Mouse (Mus musculus): ENCODE results near the gene Lmf1. TPM values are rescaled to one million over a fixed set of nuclear protein-coding genes. Genes with fewer than 3 reads are reported as not detected.

Lmf1 gene
- polyA plus RNA-seq, 1 experiment, result 0.91 TPM

DNA sequence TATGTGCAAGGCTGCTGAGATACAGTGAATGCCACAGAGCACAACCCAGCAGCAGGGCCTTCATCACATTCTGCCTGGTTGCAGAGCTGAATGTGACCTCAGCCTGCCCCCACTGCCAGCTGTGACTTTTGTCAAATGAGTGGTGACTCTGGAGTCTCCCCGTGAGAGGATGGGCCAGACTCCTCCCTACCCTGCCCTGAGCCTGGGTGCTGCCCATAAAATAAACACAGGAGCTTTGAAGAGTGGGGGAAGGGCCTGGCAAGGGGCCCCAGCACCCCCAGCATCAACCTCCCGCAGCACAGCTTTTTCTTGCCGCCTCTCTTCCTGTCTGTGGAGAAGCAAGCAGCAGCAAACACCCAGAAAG is 77.9 kb downstream of the Lmf1 start:
- Histone ChIP-seq H3K27me3 (ENCODE audit: control insufficient read depth) (no peaks in the 10 kb centered on the region), H3K4me1 (ENCODE audit: control insufficient read depth) (no peaks in the 10 kb centered on the region), H3K9me3 (ENCODE audit: control insufficient read depth, low read length) (no peaks in the 10 kb centered on the region), H3K36me3 (ENCODE audit: control insufficient read depth) (peaks cover 4% of the 10 kb centered on the region), H3K4me3 (replicated peaks) (no peak overlapping the region)
- TF ChIP-seq GATA1 (IDR thresholded peaks at IDR 0.05; ENCODE audit: low read length) (no peak), TAL1 (IDR thresholded peaks at IDR 0.05; ENCODE audit: low read length) (no peak)

DNA sequence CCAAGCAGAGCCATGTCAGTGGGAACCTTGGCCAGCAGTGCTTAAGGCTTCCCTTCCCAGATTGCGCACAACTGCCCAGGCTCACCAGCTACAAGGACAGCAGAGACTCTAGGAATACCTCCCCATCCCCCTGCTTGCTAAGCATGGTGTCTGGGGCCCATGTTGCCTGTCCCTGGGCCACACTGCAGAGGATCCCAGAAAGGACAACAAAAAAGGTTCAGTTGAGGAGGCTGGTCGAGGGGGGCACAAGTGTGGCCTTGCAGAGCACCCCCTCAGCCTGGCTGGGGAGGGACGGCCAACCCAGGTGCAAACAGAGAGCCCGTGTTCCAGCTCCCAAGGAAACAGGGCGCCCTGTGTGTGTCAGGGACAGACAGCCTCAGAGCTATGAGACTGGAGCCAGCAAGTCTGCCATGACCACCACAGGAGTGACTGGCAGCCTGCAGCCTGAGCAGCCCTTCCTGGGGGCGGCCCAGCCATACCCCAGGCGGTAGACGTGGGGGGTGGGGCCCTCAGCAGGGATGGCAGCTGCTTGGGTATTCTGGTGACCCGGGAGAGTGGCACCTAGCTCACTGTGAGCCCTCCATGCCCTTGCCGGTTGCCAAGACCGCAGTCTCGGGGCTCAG is 84.4 kb downstream of the Lmf1 start:
- TF ChIP-seq TAL1 (IDR thresholded peaks at IDR 0.05; ENCODE audit: low read length), result no peak
- no peak for TF ChIP-seq GATA1 (IDR thresholded peaks at IDR 0.05; ENCODE audit: low read length)
- no peak overlapping the region for H3K4me3 ChIP-seq (replicated peaks)
- H3K9me3 ChIP-seq (ENCODE audit: control insufficient read depth, low read length), result no peaks in the 10 kb centered on the region
- no peaks in the 10 kb centered on the region for H3K4me1 ChIP-seq (ENCODE audit: control insufficient read depth)
- H3K36me3 ChIP-seq (ENCODE audit: control insufficient read depth), result no peaks in the 10 kb centered on the region
- no peaks in the 10 kb centered on the region for H3K27me3 ChIP-seq (ENCODE audit: control insufficient read depth)

DNA sequence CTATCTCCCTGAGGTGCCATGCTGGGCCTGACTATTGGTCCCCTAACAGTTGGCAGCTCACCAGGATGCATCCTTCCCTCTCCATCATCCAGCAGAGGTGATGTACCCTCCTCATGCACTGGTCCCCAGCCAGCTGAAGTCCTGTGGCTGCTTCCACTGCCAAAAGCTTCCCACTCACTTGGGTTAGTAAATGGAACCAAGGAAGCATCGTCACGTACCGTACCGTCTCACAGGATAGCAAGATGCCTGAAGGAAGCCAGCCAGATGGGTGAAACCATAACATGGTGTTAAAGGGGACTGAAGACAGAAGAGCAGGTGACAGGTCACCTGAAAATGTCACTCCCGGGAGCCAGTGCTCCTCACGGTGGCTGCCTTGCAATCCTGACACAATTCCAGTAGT is 86.6 kb downstream of the Lmf1 start:
- Histone ChIP-seq H3K9me3 (ENCODE audit: control insufficient read depth, low read length) (no peaks in the 10 kb centered on the region), H3K36me3 (ENCODE audit: control insufficient read depth) (no peaks in the 10 kb centered on the region), H3K27me3 (ENCODE audit: control insufficient read depth) (no peaks in the 10 kb centered on the region), H3K4me1 (ENCODE audit: control insufficient read depth) (no peaks in the 10 kb centered on the region), H3K4me3 (replicated peaks) (no peak overlapping the region)
- TF ChIP-seq TAL1 (IDR thresholded peaks at IDR 0.05; ENCODE audit: low read length), result no peak
- TF ChIP-seq GATA1 (IDR thresholded peaks at IDR 0.05; ENCODE audit: low read length), result no peak

DNA sequence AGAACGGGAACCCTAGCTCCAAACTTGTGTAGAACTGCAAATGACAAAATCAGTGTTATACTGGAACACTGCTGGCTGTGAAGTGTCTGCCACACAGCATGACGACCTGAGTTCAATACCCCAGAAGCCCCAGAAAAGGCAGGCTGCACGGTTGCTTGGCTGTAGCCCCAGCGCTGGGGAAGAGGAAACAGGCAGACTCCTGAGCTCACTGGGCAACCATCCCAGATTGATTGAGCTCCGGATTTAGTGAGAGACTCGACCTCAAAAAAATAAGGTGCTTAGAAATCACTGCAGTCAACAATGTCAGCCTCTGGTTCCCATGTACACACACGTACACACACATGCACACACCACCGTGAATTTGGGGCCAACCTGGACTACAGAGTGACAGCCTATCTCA is 87.0 kb downstream of the Lmf1 start:
- Histone ChIP-seq H3K4me1 (ENCODE audit: control insufficient read depth) (no peaks in the 10 kb centered on the region), H3K36me3 (ENCODE audit: control insufficient read depth) (no peaks in the 10 kb centered on the region), H3K4me3 (replicated peaks) (no peak overlapping the region), H3K27me3 (ENCODE audit: control insufficient read depth) (no peaks in the 10 kb centered on the region), H3K9me3 (ENCODE audit: control insufficient read depth, low read length) (no peaks in the 10 kb centered on the region)
- TF ChIP-seq TAL1 (IDR thresholded peaks at IDR 0.05; ENCODE audit: low read length) (no peak), GATA1 (IDR thresholded peaks at IDR 0.05; ENCODE audit: low read length) (no peak)

DNA sequence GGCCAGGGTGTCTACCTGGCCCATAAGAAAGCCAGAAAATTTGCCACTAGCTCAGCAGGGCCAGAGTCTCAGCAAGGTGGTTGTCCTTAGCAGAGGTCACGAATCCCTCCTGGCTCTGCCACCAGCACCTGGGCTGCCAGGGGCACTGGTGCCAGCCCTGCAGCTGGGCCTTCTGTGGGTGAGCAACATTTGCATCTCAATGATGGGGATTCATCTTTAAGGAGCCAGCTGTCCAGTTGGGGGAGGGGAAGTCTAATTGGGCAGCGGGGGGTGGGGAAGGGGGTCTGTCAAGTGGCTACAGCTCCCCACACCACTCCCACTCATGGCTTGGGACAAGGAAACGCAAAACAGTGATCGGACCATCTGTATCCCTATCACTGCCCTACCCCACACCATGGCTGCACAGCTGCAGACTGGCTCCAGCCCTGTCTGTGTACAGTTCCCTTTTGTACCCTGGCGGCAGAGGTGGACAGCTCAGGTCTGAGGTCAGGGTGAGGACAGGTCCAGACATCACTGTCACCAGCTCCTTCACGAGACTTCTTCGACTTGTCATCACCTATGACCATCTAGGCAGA is 89.7 kb downstream of the Lmf1 start:
- Histone ChIP-seq H3K4me1 (ENCODE audit: control insufficient read depth) (no peaks in the 10 kb centered on the region), H3K27me3 (ENCODE audit: control insufficient read depth) (no peaks in the 10 kb centered on the region), H3K9me3 (ENCODE audit: control insufficient read depth, low read length) (no peaks in the 10 kb centered on the region), H3K4me3 (replicated peaks) (no peak overlapping the region), H3K36me3 (ENCODE audit: control insufficient read depth) (no peaks in the 10 kb centered on the region)
- TF ChIP-seq GATA1 (IDR thresholded peaks at IDR 0.05; ENCODE audit: low read length) (no peak), TAL1 (IDR thresholded peaks at IDR 0.05; ENCODE audit: low read length) (no peak)

DNA sequence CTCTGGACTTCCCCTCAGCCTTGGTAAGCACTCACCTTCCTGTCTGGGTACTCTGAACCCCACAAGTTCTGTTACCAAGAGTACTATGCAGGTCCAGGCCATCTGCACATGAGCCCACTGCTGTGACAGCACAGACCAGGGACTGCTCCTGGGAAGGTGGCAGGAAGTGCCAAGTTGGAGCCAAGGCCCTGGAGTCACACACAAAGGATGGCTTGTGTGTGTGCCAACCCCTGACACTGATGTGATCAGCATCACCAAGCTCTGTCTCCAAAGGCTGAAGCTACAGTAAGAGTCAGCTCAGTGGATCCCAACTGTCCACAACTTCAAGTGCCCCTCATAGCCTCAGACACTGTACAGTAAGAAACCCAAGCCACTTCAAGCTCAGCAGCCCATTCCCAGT is 94.1 kb downstream of the Lmf1 start:
- no peak overlapping the region for H3K4me3 ChIP-seq (replicated peaks)
- H3K27me3 ChIP-seq (ENCODE audit: control insufficient read depth), result no peaks in the 10 kb centered on the region
- no peak for TF ChIP-seq GATA1 (IDR thresholded peaks at IDR 0.05; ENCODE audit: low read length)
- no peak for TF ChIP-seq TAL1 (IDR thresholded peaks at IDR 0.05; ENCODE audit: low read length)
- H3K36me3 ChIP-seq (ENCODE audit: control insufficient read depth), result no peaks in the 10 kb centered on the region
- no peaks in the 10 kb centered on the region for H3K4me1 ChIP-seq (ENCODE audit: control insufficient read depth)
- peaks cover 2% of the 10 kb centered on the region; the same call in 1 of the 2 replicates for H3K9me3 ChIP-seq (ENCODE audit: control insufficient read depth, low read length)

DNA sequence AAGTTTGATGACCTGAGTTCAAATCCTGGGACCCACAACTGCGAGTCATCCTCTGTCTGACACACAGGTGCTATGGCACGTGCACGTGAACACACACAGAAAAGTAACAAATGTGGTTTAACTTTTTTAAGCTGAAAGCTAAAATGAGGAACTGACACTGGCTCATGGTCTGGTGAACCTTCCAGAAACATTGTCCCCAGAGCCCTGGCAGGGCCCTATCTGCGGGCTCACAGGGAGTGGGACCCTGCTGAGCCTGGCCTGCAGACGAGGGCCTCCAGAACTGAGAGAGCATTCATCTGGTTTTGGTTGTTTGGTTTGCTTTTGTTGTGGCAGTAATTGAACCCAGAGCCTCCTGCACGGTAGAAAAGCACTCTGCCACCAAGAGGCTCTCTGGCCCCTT is 99.1 kb downstream of the Lmf1 start:
- no peak for TF ChIP-seq TAL1 (IDR thresholded peaks at IDR 0.05; ENCODE audit: low read length)
- no peak for TF ChIP-seq GATA1 (IDR thresholded peaks at IDR 0.05; ENCODE audit: low read length)
- Histone ChIP-seq H3K9me3 (ENCODE audit: control insufficient read depth, low read length) (peaks cover 2% of the 10 kb centered on the region; the same call in 1 of the 2 replicates), H3K27me3 (ENCODE audit: control insufficient read depth) (no peaks in the 10 kb centered on the region), H3K4me1 (ENCODE audit: control insufficient read depth) (no peaks in the 10 kb centered on the region), H3K36me3 (ENCODE audit: control insufficient read depth) (no peaks in the 10 kb centered on the region), H3K4me3 (replicated peaks) (no peak overlapping the region)

DNA sequence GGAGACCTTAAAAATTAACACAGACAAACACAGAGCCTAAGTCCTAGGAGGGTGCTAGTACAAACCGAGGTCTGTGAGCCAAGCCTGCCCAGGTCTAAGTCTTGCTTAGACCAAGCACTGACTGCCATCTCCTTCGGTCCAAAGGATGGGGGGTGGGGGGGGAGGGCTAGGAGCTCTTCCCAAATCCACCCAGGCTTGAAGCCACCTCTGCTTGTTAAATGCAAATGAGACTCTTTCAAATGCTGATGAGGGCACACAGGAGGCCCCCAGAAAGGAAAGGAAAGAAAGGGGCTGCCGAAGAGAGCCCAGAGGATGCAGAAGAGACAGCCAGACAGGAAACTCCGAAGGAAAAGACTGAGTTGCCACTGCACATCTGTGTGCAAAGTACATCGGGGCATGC is 100.9 kb downstream of the Lmf1 start:
- Histone ChIP-seq H3K4me3 (replicated peaks) (no peak overlapping the region), H3K27me3 (ENCODE audit: control insufficient read depth) (no peaks in the 10 kb centered on the region), H3K9me3 (ENCODE audit: control insufficient read depth, low read length) (peaks cover 2% of the 10 kb centered on the region; the same call in 1 of the 2 replicates), H3K4me1 (ENCODE audit: control insufficient read depth) (no peaks in the 10 kb centered on the region), H3K36me3 (ENCODE audit: control insufficient read depth) (no peaks in the 10 kb centered on the region)
- no peak for TF ChIP-seq TAL1 (IDR thresholded peaks at IDR 0.05; ENCODE audit: low read length)
- TF ChIP-seq GATA1 (IDR thresholded peaks at IDR 0.05; ENCODE audit: low read length), result no peak

DNA sequence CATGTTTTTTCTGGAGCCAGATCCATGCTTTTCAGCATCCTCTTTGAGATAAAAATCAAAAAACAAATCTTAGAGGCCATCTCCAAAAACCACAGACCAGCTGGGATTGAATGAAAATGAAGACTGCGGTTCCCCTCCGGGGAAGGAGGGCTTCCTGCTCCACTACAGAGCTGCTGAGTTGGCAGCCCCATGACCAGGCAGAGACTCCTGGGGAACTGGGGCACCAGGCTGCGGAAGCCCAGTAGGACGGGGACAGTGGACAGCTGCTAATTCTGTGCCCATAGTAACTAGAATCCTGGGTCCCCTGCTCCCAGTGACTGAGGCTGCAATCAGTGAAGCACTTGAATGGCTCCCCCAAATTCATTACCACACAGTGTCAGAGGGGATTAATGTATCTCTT is 102.8 kb downstream of the Lmf1 start:
- no peaks in the 10 kb centered on the region for H3K36me3 ChIP-seq (ENCODE audit: control insufficient read depth)
- H3K4me3 ChIP-seq (replicated peaks), result no peak overlapping the region
- H3K9me3 ChIP-seq (ENCODE audit: control insufficient read depth, low read length), result no peaks in the 10 kb centered on the region
- no peaks in the 10 kb centered on the region for H3K4me1 ChIP-seq (ENCODE audit: control insufficient read depth)
- TF ChIP-seq TAL1 (IDR thresholded peaks at IDR 0.05; ENCODE audit: low read length) (no peak), GATA1 (IDR thresholded peaks at IDR 0.05; ENCODE audit: low read length) (no peak)
- peaks cover 3% of the 10 kb centered on the region for H3K27me3 ChIP-seq (ENCODE audit: control insufficient read depth)

DNA sequence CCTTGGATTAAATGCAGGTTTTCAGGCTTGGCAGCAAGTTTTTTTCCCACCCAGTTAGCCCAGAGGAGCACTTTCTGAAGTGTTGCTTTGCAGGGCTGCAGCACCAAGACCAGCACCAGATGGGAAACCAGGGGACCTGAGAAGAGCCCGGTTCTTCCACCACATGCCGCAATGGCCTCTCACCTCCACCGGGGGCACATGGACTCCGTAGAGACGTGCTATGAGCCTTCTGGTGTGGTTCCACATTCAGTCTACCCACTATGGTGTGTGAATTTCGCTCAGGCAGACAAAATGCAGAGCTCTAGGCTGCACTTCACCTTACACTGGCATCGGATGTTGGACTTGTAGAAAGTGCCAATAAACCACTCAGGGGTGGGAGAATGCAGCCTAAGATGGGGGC is 107.4 kb downstream of the Lmf1 start:
- no peak overlapping the region for H3K4me3 ChIP-seq (replicated peaks)
- TF ChIP-seq GATA1 (IDR thresholded peaks at IDR 0.05; ENCODE audit: low read length), result no peak
- TF ChIP-seq TAL1 (IDR thresholded peaks at IDR 0.05; ENCODE audit: low read length), result no peak
- H3K27me3 ChIP-seq (ENCODE audit: control insufficient read depth), result peaks cover 9% of the 10 kb centered on the region
- H3K4me1 ChIP-seq (ENCODE audit: control insufficient read depth), result no peaks in the 10 kb centered on the region
- no peaks in the 10 kb centered on the region for H3K9me3 ChIP-seq (ENCODE audit: control insufficient read depth, low read length)
- no peaks in the 10 kb centered on the region for H3K36me3 ChIP-seq (ENCODE audit: control insufficient read depth)

Data from erythroblast, embryonic 14.5 days (primary cell).